Mouse (Mus musculus): ENCODE results near the gene Pgpep1l.
A peak's percentile ranks its signal among the peaks of the same experiment; 100 is the strongest.

The Pgpep1l gene

DNA sequence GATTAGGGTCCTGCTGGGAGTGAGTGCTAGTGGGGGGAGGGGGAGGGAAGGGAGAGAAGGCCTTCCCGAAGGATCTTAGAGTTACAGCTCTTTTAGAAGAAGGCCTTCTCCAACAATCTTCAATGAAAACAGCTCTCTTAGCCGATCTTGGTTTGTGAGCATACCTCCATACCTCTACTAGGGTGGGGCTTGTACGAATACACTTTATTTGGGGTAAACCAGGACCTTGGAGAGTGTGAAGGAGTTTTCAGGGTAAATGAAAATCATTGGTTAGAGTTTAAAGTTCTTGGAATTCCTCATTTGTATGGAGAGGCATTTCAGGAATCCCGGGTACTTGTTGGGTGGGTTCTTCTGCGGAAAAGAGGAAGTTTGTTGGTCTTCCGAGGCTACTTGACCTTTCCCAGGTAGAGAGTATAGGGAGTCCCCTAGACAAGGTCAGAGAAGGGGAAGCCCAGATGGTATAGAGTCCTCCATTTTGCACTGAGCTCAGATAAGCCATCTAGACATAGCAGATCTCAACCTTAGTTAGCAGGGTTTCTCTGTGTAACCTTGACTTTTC is 4.4 kb downstream of the Pgpep1l start:
- no peak for DNase-seq (ENCODE audit: low spot score)

DNA sequence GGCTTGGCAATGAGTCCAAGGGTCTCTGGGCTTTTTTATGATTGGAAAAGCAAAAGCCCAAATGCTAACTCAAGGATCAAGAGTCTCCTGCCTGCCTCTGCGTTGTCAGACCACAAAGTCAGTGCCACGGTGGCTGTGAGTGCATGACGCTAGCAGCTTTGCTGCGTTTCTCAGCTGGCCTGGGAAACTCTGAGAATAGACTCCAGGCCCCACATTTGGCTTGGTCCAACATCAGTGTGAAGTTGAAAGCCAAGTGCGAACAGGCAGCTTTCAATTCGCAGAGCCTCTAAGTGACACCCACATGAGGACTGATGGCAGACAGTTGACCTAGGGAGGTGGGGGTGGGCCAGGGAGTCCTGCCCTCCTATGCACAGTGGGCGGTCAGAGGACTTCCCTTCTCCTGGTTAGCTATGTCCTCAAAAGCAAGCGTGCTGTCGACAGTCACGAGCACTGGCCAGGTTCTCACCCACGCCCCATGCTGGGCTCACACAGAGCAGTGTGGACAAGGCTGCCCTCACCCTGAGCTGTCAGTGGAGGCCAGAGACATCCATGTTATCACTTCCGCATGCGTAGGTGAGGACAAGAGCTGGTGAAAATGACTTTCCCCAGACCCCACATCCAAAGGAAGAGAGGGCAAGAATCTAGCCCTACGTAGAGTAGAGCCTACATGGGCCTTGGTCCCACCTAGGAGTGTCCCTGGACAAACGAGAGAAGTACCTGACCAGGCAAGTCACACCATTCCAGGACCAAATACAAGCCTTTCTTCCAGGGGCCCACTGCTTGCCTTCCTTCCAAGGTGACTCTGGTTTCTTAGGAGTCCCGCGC is 5.5 kb downstream of the Pgpep1l start:
- DNase-seq (ENCODE audit: low spot score): no peak

- no peak for DNase-seq (ENCODE audit: low spot score)
These were observed 6.3 kb downstream of the Pgpep1l start for GRCm38 (mm10) chr7:68257767-68258166.

DNA sequence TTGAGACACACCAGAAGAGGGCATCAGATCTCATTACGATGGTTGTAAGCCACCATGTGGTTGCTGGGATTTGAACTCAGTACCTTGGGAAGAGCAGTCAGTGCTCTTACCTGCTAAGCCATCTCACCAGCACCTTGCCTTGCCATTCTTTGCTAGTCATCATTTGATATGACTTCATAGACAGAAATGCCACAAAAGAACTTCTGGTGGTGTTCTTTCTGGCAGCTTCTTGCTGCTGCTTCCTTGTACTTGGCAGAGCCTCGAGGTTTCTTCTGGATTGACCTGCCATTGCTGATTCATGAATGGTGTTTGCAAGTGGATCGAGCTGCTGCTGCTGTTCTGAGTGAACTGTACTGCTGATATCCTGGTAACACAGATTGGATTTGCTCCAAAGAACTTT is 13.1 kb downstream of the Pgpep1l start:
- DNase-seq (ENCODE audit: low spot score): no peak

GRCm38 (mm10) chr7:68250411-68250810 is 13.6 kb downstream of the Pgpep1l start:
- DNase-seq (ENCODE audit: low spot score): no peak

- DNase-seq (ENCODE audit: low spot score): no peak
These were observed 17.8 kb downstream of the Pgpep1l start for GRCm38 (mm10) chr7:68246249-68246648.

DNA sequence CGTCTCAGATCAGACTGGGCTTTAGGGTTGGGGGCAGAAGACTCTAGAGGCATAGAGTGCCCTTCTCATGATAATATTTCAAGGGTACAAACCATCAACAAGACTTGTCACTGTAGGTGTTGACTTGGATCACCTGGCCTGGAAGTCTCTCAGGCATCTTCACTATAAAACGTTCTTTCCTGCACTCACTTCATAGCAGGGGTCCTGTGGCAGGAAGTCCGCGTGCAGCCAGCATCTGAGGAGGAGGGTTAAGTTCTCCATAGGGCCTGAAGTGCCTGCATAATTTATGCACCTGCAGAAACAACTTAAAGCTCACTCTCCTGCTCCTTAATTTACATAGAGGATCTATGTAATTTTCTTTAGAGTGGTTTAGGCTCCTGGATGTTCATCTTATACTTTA is 18.4 kb downstream of the Pgpep1l start:
- DNase-seq (ENCODE audit: low spot score): no peak

GRCm38 (mm10) chr7:68241205-68241604 is 22.8 kb downstream of the Pgpep1l start:
- no peak for DNase-seq (ENCODE audit: low spot score)

GRCm38 (mm10) chr7:68239220-68239827 is 24.7 kb downstream of the Pgpep1l start:
- DNase-seq (ENCODE audit: low spot score): no peak

DNA sequence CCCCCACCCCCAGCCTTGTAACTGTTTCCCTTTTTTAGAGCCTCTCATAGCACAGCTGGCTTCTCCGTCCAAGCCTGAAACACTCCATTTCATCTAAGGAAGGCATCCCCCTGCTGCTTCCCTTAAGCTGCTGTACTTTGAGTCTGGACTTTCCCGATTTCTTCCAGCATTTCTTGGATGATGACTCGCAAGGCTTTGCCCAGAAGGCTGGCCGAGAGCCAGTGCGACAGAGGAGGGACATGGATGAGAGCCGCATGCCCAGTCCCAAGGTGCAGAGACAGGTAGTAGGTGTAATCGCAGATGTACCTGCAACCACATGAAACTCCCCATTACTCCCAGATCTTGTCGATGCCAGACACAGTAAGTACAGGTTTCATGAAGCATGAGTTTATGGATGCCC is 27.2 kb downstream of the Pgpep1l start:
- DNase-seq (ENCODE audit: low spot score): no peak

DNA sequence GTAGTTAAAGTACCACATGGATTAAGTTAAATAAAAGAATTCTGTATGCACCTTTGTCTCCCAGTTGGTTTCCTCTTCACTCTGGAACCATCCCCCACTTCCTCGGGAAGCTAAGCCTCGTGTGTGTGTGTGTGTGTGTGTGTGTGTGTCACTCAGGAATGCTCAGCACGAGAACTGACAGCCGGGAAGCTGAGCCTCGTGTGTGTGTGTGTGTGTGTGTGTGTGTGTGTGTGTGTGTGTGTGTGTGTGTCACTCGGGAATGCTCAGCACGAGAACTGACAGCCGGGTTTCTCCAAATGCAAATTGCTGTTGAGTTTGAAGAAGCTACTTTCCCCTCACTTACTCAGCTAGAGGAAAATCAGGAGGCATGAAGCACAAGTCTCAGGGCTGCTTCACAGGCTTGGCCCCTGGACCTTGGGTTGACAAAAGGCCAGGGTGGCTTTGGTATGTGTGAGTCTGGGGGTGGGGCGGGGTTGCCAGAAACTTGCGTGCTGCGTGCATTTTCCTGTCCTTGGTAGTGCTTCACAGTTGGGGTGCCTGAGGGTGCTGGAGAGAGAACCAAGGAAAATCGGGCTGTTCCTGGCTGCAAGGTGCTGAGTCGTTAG is 30.3 kb downstream of the Pgpep1l start:
- DNase-seq (ENCODE audit: low spot score): no peak

GRCm38 (mm10) chr7:68232521-68232920 is 31.5 kb downstream of the Pgpep1l start:
- DNase-seq (ENCODE audit: low spot score): no peak

DNA sequence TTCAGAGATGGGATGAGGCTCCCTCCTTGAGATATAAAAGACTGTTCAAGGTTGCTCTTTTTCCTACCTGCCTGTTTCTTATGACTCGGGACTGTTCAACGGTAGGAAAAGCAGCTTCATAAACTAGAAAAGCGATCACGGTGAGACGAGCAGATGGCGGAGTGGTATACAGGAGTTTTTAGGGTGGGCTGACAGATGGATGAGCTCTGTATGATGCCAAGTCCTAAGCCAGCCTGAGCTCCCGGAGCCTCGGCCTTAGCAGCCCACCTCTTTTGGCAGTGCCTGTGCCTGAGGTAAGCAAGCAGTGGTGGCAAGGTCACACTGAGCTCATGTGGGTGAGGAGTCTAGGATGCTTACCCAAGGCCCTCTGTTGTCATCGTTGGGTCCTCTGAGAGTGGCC is 33.2 kb downstream of the Pgpep1l start:
- DNase-seq (ENCODE audit: low spot score): no peak

DNA sequence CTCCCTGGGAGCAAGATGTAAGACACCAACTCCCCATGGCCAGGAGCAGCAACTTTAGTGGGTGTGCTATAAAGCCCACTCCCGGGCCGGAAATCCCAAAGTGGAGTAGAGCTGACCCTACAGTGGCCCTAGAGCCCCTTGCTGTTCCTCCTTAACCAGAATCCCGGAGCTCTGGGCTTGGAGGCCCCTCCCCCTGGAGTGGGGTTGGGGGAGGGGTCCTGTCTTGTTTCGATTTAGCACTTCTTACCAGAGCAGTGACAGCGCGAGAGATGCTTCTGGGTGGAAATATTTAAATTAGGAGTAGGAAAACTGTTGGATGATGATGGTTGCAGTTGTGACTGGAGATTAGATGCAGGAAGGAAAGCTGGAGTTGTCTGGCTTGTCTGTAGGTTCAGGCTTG is 35.5 kb downstream of the Pgpep1l start:
- no peak for DNase-seq (ENCODE audit: low spot score)

DNA sequence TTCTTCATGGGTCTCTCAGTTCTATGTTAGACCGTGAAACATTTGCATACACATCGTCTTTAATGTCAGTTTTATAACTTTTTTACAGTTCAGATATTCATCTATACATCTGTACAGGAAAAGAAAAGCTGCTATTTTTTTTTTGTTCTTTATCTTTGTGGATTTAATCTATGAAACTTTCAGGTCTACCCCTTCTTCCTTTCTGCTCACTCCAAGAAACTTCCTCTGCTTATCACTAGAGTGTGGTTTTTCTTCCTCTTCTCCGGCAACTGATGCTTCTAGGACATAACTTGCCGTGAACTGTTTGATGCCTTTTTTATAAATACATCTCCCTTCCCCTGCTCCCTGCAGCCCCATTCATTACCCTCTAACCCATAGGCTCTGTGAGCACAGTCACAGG is 36.4 kb downstream of the Pgpep1l start:
- no peak for DNase-seq (ENCODE audit: low spot score)

DNA sequence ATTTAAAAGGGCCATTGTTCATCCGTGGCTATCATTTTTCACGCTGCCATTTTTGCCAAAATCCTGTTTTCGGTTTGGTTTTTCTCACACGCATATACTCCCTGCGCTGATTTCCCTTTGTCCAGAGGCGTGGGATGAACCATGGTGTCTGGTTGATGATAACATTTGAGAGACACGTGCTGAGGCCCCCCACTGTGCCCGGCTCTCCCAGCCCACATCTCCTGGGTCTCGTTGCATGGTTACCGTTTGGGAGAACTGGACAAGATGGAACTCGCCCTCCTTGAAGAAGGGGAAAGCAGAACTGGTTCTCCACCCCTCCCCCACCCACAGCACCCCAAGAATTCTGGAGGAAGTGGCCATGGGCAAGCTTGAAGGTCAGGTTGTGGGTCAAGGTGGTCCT is 37.0 kb downstream of the Pgpep1l start:
- no peak for DNase-seq (ENCODE audit: low spot score)

GRCm38 (mm10) chr7:68225427-68226054 is 38.5 kb downstream of the Pgpep1l start:
- no peak for DNase-seq (ENCODE audit: low spot score)

- DNase-seq (ENCODE audit: low spot score): no peak
These were observed 40.0 kb downstream of the Pgpep1l start for GRCm38 (mm10) chr7:68224006-68224405.

DNA sequence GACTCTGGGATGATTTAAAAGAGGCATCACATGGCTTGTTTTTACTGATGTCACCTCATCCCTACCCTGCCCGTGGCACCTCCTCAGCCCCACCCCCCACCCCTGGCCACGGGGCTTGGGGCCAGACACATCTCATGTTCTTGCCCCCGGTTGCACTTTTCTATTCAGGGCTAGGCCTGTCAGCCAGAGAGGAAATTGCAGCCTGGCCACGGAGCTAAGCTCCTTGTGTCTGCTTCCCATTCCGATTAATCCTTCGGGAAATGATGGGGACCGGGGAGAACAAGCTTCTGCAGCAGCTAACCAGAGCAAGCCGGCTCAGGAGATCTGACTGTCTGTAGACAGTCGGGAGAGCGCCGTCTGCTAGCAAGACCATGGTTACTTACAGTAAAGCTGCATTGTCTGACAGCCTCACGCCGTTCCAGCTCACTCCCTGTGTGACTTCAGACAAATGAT is 40.7 kb downstream of the Pgpep1l start:
- no peak for DNase-seq (ENCODE audit: low spot score)

- peak; percentile 32 for DNase-seq (ENCODE audit: low spot score)
These were observed 42.3 kb downstream of the Pgpep1l start for GRCm38 (mm10) chr7:68221677-68222230.

- DNase-seq (ENCODE audit: low spot score): no peak
These were observed 45.2 kb downstream of the Pgpep1l start for GRCm38 (mm10) chr7:68218879-68219278.

DNA sequence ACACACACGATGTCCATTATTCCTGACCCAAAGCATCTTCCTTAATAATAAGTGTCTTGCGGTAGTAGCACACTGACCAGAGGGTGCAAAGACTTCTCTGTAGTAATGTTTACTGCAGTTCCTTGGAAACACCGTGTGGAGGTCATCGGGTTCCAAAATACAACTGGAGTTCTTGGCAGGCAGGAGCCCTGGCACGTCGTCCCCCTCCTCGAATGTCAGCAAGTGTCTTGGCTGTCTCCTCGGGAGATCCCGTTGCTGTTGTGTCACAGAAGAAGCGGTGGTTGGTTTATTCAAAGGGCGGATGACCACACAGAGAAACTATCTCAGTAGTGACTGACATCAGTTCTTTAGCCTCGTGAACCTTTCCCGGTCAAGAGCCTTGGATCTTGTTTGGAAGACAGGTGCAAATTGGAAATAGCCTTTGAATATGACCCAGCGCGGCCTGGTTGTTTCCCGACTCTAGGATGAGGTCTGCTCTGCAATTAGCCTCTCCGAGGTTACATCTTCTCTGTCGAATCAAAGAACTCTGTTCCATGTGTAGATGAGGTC is 48.4 kb downstream of the Pgpep1l start:
- no peak for DNase-seq (ENCODE audit: low spot score)

All from layer of hippocampus, adult 11-12 months (tissue).